Mouse (Mus musculus) A20 (cell line): ENCODE data around the gene Rab33a.

ENCODE experiments used
- DNase-seq: peaks from one replicate; pipeline ENCODE4 v3.0.0-alpha.2; 2011; ENCODE audit warnings: low read depth, low spot score

The Rab33a gene

DNA sequence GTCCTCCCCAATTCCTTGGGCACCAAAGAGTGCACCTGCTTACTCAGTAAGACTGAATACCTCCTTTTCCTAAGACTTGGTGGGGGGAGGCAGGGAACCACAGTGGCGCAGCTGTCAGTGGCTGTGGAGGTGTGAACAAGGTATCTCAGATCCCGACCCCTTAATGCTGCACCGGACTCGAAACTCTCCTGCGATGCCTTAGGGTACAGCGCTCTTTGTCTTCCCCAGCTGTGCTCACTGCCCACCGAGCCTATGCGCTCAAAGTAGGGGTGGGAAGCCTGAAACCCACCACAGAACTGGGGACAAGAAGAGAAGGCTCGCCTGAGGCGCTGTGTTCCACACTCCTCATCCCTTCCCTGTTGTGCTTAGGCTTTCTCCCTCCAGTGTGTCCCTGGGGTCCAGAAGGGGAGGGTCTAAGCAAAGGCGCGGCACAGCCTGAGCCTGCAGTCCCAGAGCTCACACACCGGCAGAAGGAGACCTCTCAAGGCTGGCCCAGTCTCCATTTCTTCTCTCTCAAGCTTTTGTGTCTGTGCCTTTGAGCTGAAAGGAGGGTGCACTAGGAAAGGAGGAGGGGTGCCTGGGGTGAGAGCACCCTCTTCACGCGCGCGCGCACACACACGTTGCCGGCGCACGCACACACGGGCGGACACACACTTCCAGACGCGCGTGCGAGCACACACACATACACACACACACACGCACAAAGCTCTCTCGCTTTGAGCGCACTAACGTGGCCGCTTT, at the start of gene Rab33a:
Gene Rab33a, plus strand, starts transcription at position 478 of the 741 bp plus-strand sequence.
- no peak for DNase-seq

GRCm38 (mm10) chrX:48481095-48481494, 38.0 kb upstream of the Rab33a start:
- no peak for DNase-seq

DNA sequence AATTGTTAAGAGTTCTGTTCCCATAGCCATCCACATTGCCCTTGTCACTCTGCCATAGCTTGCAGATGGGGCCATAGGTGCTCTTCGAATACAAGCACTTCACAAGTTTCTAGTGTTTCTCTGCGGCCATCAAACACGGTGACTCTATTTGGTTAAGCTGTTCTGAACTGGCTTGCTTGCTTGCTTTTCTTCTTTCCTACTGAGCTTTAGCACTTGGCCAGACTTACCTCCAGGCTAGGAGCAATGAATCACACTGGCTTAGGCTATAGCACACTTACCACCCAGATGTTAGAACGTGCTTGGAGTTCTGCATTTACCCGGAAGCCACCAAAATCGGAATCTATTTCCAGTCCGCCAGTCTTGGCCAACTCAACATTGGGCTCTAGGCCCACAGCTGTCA, 37.4 kb upstream of the Rab33a start:
- DNase-seq = no peak

DNA sequence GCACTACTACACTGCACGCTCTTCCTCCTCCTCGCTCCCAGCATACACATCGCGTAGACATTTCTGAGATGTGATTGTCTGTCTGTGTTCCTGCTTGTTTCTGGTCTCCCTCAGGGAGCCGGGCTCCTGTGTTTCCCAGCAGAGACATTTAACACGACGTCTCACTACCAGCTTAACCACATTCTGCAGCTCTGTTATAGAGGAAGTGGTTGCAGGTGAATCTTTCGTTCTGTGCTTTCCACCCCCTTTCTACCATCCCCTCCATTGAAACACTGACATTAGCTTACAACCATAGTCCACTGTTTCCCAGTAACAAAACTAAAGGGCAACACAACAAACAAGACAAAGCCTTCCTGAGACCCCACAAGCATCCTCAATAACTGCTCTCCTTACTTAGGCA, 25.3 kb upstream of the Rab33a start:
- no peak for DNase-seq

- DNase-seq = peak; percentile 92
Measured at GRCm38 (mm10) chrX:48513166-48513807, 5.8 kb upstream of the Rab33a start, which contains the start of gene Aifm1. TSS of gene Aifm1 (minus strand) at chrX:48513563.

GRCm38 (mm10) chrX:48513824-48514223, 5.3 kb upstream of the Rab33a start:
- peak; percentile 53 for DNase-seq

- no peak for DNase-seq
Measured at GRCm38 (mm10) chrX:48518211-48518807, 776 bp upstream of the Rab33a start.

DNA sequence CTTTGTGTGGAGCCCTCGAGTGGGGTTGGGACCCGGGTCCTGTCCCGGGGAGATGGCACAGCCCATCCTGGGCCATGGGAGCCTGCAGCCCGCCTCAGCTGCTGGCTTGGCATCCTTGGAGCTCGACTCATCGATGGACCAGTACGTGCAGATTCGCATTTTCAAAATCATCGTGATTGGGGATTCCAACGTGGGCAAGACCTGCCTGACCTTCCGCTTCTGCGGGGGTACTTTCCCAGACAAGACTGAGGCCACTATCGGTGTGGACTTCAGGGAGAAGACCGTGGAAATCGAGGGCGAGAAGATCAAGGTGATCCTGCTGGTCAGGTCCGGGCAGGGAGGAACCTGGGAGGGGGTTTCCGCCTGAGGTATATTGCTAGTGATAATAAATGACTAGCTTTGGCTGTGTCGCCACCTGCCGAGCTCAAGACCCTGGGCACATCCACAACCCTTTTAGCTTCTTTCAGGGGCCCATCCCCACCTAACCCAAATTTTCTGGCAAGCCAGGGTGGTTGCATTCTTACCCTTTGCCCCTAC, 532 bp downstream of the Rab33a start:
- no peak for DNase-seq

DNA sequence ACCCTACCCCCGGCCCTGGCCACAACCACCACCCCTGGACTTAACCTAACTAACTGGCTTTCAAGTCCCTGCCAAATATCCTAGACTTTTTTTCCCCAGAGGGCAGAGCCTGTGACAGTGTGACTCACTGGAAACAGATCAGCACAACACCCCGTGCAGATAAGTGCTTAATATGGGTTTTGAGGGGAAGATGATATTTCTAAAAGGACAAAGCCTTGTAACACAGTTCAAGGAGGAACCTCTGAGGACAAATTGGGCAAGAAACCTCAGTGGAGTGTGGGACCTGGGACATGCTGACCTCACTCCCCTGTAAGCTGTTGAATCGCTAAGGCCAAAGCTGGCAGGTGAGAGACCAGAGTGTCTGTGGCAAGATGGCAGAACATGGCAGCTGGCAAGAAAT, 2.6 kb downstream of the Rab33a start:
- no peak for DNase-seq

DNA sequence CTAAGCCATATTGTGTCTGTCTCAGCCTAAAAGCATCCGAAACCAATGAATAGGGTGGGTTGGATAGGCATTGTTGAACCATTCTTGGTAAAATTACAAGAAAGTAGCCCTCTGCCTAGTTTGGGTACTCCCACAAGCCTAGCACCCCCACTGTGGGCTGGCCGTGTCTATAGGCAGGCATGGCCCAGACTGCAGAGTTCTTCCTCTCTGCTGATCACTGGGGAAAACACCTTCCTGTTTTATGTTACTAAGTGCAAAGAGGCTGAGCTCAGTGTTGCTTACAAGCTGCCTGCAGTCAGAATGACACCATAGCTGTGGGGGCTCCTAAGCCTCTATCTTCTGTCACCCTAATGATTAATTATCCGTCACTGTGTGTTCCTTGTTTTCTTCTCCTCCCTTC, 4.4 kb downstream of the Rab33a start:
- DNase-seq = peak; percentile 10

DNA sequence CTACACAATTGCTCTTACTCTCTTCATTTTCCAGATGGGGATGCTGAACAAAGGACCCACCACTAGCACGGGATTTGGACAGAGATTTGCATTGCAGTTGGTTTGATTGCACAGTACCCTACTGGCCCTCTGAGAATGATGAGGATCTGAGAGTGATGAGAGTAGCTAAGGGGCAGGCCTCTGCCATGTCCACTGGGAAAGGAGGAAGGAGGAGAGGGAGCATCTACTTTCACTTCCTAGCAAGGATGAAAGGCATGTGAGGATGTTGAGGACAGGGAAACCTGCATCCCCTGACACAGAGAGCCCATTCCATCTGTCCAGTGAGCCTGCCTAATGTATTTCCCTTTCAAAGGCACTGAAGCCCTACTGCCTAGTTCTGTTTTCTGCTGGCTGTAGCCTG, 6.2 kb downstream of the Rab33a start:
- no peak for DNase-seq

GRCm38 (mm10) chrX:48525866-48526265, 6.8 kb downstream of the Rab33a start:
- no peak for DNase-seq

GRCm38 (mm10) chrX:48526435-48526834, 7.3 kb downstream of the Rab33a start:
- DNase-seq = no peak

DNA sequence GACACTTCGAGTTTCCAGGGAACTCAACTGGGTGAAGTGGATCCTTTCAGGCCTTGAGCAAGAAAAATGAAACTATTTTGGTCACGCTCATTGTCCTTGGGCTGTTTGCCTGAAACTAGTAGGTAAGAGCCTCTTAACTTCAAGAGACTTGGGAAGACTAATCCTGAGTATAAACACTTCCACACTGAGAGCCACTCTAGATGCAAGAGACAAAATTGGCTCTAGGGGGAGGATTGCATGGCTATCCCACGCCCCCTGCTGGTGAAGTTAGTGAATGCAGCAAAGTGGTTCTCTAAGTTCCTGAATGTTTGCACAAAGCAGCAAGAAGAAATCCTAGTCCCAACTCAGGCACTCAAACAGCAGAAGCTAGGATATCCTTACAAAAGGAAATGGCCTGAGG, 13.1 kb downstream of the Rab33a start:
- DNase-seq = peak; percentile 50
